ENCODE assay signal across 8 mouse cellular contexts in the genomic region with DNA sequence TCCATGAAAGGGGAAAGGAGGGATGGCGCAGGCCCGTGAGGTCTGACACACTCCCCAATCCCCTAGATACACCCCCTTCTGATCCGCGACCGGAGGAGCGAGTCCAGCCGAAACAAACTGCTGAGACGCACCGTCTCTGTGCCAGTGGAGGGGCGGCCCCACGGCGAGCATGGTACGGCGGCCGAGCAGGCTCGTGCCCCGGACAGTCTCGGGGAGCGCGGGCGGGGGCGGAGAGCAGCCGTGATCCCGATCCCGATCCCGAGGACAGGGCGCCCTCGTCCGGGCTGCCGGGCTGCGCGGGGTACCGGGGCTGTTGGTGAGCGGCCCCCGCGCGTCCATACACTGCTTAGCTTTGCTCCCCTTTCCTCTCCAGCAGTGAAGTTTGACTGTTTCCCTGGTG. TPM values are rescaled to one million over a fixed set of nuclear protein-coding genes. Genes with fewer than 3 reads are reported as not detected.
DNase-seq lines count a peak whose midpoint lies in the region; ATAC-seq and TF ChIP-seq lines count a peak whose summit lies in the region.

No protein-coding gene starts in this region.

- 4% methylated on average over 36 of the region's 37 CpGs for WGBS in intestine, embryonic 15.5 days
- 1% methylated on average over 37 of the region's 37 CpGs for WGBS in limb, embryonic 15.5 days
- WGBS in midbrain, embryonic 16.5 days, result 1% methylated on average over 35 of the region's 37 CpGs
- 4% methylated on average over 37 of the region's 37 CpGs for WGBS in stomach, embryonic 15.5 days

- H3K27ac ChIP-seq in layer of hippocampus, adult 2 months, result peak overlapping the region; percentile 98
- peak overlapping the region; percentile 95 for H3K27ac ChIP-seq in cortical plate, adult 2 months (ENCODE audit: insufficient read depth, low read length)
- peak overlapping the region; percentile 24 for H3K27ac ChIP-seq in intestine, embryonic 15.5 days
- H3K27ac ChIP-seq in limb, embryonic 15.5 days, result peak overlapping the region; percentile 75
- peak overlapping the region; percentile 77 for H3K27ac ChIP-seq in midbrain, embryonic 16.5 days (ENCODE audit: low read length)
- H3K27ac ChIP-seq in stomach, embryonic 15.5 days, result peak overlapping the region; percentile 58

- peak overlapping the region; percentile 85 for H3K4me2 ChIP-seq in intestine, embryonic 15.5 days (replicated peaks)
- H3K4me2 ChIP-seq in limb, embryonic 15.5 days, result peak overlapping the region; percentile 76
- peak overlapping the region; percentile 77 for H3K4me2 ChIP-seq in midbrain, embryonic 16.5 days (ENCODE audit: low read length)
- peak overlapping the region; percentile 68 for H3K4me2 ChIP-seq in stomach, embryonic 15.5 days

- H3K9ac ChIP-seq in intestine, embryonic 15.5 days, result peak overlapping the region; percentile 54
- H3K9ac ChIP-seq in limb, embryonic 15.5 days, result peak overlapping the region; percentile 50
- peak overlapping the region; percentile 69 for H3K9ac ChIP-seq in midbrain, embryonic 16.5 days (ENCODE audit: low read depth, low read length)
- H3K9ac ChIP-seq in stomach, embryonic 15.5 days, result peak overlapping the region; percentile 5; the same call in 1 of the 2 replicates

- peak in 1 of 2 experiments; percentile 75 for DNase-seq in layer of hippocampus, adult 2 months (ENCODE audit: low spot score in 2 of 2)
- no peak for DNase-seq in layer of hippocampus, adult 9-10 months (ENCODE audit: low spot score)
- DNase-seq in gastrocnemius, postnatal 4 days (ENCODE audit: low spot score in 2 of 2), result peak; percentile 73 to 82

- H3K4me3 ChIP-seq in layer of hippocampus, adult 2 months, result peak overlapping the region; percentile 73
- H3K4me3 ChIP-seq in cortical plate, adult 2 months (ENCODE audit: insufficient read depth, low read length), result peak overlapping the region; percentile 34
- peak overlapping the region; percentile 39 for H3K4me3 ChIP-seq in intestine, embryonic 15.5 days (replicated peaks)
- H3K4me3 ChIP-seq in limb, embryonic 15.5 days, result peak overlapping the region; percentile 45
- H3K4me3 ChIP-seq in midbrain, embryonic 16.5 days (ENCODE audit: low read depth, low read length), result peak overlapping the region; percentile 37
- H3K4me3 ChIP-seq in stomach, embryonic 15.5 days (replicated peaks), result peak overlapping the region; percentile 39

- ATAC-seq in intestine, embryonic 15.5 days, result peak; percentile 57
- peak; percentile 14; the same call in 1 of the 2 replicates for ATAC-seq in limb, embryonic 15.5 days (ENCODE audit: insufficient number of reproducible peaks, low FRiP score, low TSS enrichment, low read depth)
- ATAC-seq in midbrain, embryonic 16.5 days, result 0 out of 2 replicates have a peak, but pooled peaks have one; percentile 4
- peak; percentile 56; the same call in 1 of the 2 replicates for ATAC-seq in stomach, embryonic 15.5 days (ENCODE audit: insufficient read depth, low FRiP score, low read depth)

- TF ChIP-seq CTCF in layer of hippocampus, adult 2 months (conservative IDR thresholded peaks at IDR 0.05), result peak; percentile 65
- no peak for TF ChIP-seq CTCF in cortical plate, adult 2 months (IDR thresholded peaks at IDR 0.05; ENCODE audit: extremely low read depth, insufficient read depth, low read length)

- H3K27me3 ChIP-seq in intestine, embryonic 15.5 days (replicated peaks), result no peaks in the 10 kb centered on the region
- H3K27me3 ChIP-seq in limb, embryonic 15.5 days, result no peaks in the 10 kb centered on the region
- no peaks in the 10 kb centered on the region for H3K27me3 ChIP-seq in midbrain, embryonic 16.5 days (ENCODE audit: control insufficient read depth, insufficient read depth, low read depth, low read length)
- H3K27me3 ChIP-seq in stomach, embryonic 15.5 days (replicated peaks), result no peaks in the 10 kb centered on the region

- no peaks in the 10 kb centered on the region for H3K9me3 ChIP-seq in intestine, embryonic 15.5 days
- H3K9me3 ChIP-seq in limb, embryonic 15.5 days, result no peaks in the 10 kb centered on the region
- no peaks in the 10 kb centered on the region for H3K9me3 ChIP-seq in midbrain, embryonic 16.5 days (replicated peaks; ENCODE audit: control insufficient read depth, low read length, poor library complexity, severe bottlenecking)
- no peaks in the 10 kb centered on the region for H3K9me3 ChIP-seq in stomach, embryonic 15.5 days

- peaks cover 11% of the 10 kb centered on the region; the same call in 1 of the 2 replicates for H3K4me1 ChIP-seq in cortical plate, adult 2 months (ENCODE audit: control insufficient read depth, insufficient read depth, low read length)
- peaks cover 42% of the 10 kb centered on the region for H3K4me1 ChIP-seq in intestine, embryonic 15.5 days (replicated peaks)
- peaks cover 58% of the 10 kb centered on the region for H3K4me1 ChIP-seq in limb, embryonic 15.5 days
- peaks cover 62% of the 10 kb centered on the region for H3K4me1 ChIP-seq in midbrain, embryonic 16.5 days (ENCODE audit: control insufficient read depth, insufficient read depth, low read length)
- H3K4me1 ChIP-seq in stomach, embryonic 15.5 days, result peaks cover 45% of the 10 kb centered on the region

- no peaks in the 10 kb centered on the region for H3K36me3 ChIP-seq in intestine, embryonic 15.5 days
- no peaks in the 10 kb centered on the region for H3K36me3 ChIP-seq in limb, embryonic 15.5 days
- H3K36me3 ChIP-seq in midbrain, embryonic 16.5 days (ENCODE audit: control insufficient read depth, insufficient read depth, low read length), result no peaks in the 10 kb centered on the region
- no peaks in the 10 kb centered on the region for H3K36me3 ChIP-seq in stomach, embryonic 15.5 days

- peak; percentile 29; the same call in 1 of the 2 replicates for TF ChIP-seq POLR2A in cortical plate, adult 2 months (IDR thresholded peaks at IDR 0.05; ENCODE audit: extremely low read depth, insufficient read depth, low read length)

RNA-seq across cellular contexts. Expression of gene Syngap1, which starts 5.5 kb away (rescaled TPM):
- total RNA-seq in layer of hippocampus, adult 2 months (2021), result 100 to 1,000 TPM; 463 to 497 TPM
- 185 and 195 TPM in 2 replicates for polyA plus RNA-seq in cortical plate, adult 2 months (2012; rRNA removed)
- 10 to 100 TPM; 20.8 to 23.8 TPM for total RNA-seq in gastrocnemius, postnatal 4 days (2021)
- 1.2 and 1.6 TPM in 2 replicates for polyA plus RNA-seq in intestine, embryonic 15.5 days (2015; fragmentation: Nextera tagmentation; extraction: Ambion mirVana)
- 1.6 and 1.9 TPM in 2 replicates for polyA plus RNA-seq in limb, embryonic 15.5 days (2015; fragmentation: Nextera tagmentation; extraction: Ambion mirVana)
- polyA plus RNA-seq in midbrain, embryonic 16.5 days (2015; fragmentation: Nextera tagmentation; extraction: Ambion mirVana), result 4.3 and 4.6 TPM in 2 replicates
- polyA plus RNA-seq in stomach, embryonic 15.5 days (2015; fragmentation: Nextera tagmentation; extraction: Ambion mirVana), result 2.0 and 2.2 TPM in 2 replicates

RNA-seq across cellular contexts. Expression of gene Cuta, which starts 7.2 kb away (rescaled TPM):
- 10 to 100 TPM; 91.3 to 95.8 TPM for total RNA-seq in layer of hippocampus, adult 2 months (2021)
- polyA plus RNA-seq in cortical plate, adult 2 months (2012; rRNA removed), result 136 and 139 TPM in 2 replicates
- total RNA-seq in gastrocnemius, postnatal 4 days (2021), result 10 to 100 TPM; 90.4 to 92.8 TPM
- 246 and 261 TPM in 2 replicates for polyA plus RNA-seq in intestine, embryonic 15.5 days (2015; fragmentation: Nextera tagmentation; extraction: Ambion mirVana)
- 158 and 172 TPM in 2 replicates for polyA plus RNA-seq in limb, embryonic 15.5 days (2015; fragmentation: Nextera tagmentation; extraction: Ambion mirVana)
- polyA plus RNA-seq in midbrain, embryonic 16.5 days (2015; fragmentation: Nextera tagmentation; extraction: Ambion mirVana), result 130 TPM in 2 replicates
- polyA plus RNA-seq in stomach, embryonic 15.5 days (2015; fragmentation: Nextera tagmentation; extraction: Ambion mirVana), result 179 and 191 TPM in 2 replicates

RNA-seq across cellular contexts. Expression of gene Phf1, which starts 13.7 kb away (rescaled TPM):
- 10 to 100 TPM; 31.4 to 33.9 TPM for total RNA-seq in layer of hippocampus, adult 2 months (2021)
- polyA plus RNA-seq in cortical plate, adult 2 months (2012; rRNA removed), result 47.7 and 48.1 TPM in 2 replicates
- 10 to 100 TPM in 1 of 2 experiments, 1 to 10 TPM in 1; 9.6 to 10.9 TPM for total RNA-seq in gastrocnemius, postnatal 4 days (2021)
- polyA plus RNA-seq in intestine, embryonic 15.5 days (2015; fragmentation: Nextera tagmentation; extraction: Ambion mirVana), result 6.6 and 6.9 TPM in 2 replicates
- polyA plus RNA-seq in limb, embryonic 15.5 days (2015; fragmentation: Nextera tagmentation; extraction: Ambion mirVana), result 11.4 and 13.0 TPM in 2 replicates
- 24.5 and 28.0 TPM in 2 replicates for polyA plus RNA-seq in midbrain, embryonic 16.5 days (2015; fragmentation: Nextera tagmentation; extraction: Ambion mirVana)
- polyA plus RNA-seq in stomach, embryonic 15.5 days (2015; fragmentation: Nextera tagmentation; extraction: Ambion mirVana), result 8.5 and 8.7 TPM in 2 replicates

RNA-seq across cellular contexts. Expression of gene Zbtb9, which starts 26.4 kb away (rescaled TPM):
- 10 to 100 TPM; 14.8 to 15.7 TPM for total RNA-seq in layer of hippocampus, adult 2 months (2021)
- polyA plus RNA-seq in cortical plate, adult 2 months (2012; rRNA removed), result 13.9 and 14.5 TPM in 2 replicates
- 1 to 10 TPM; 4.1 to 4.8 TPM for total RNA-seq in gastrocnemius, postnatal 4 days (2021)
- polyA plus RNA-seq in intestine, embryonic 15.5 days (2015; fragmentation: Nextera tagmentation; extraction: Ambion mirVana), result 14.0 and 14.2 TPM in 2 replicates
- polyA plus RNA-seq in limb, embryonic 15.5 days (2015; fragmentation: Nextera tagmentation; extraction: Ambion mirVana), result 13.5 and 14.1 TPM in 2 replicates
- polyA plus RNA-seq in midbrain, embryonic 16.5 days (2015; fragmentation: Nextera tagmentation; extraction: Ambion mirVana), result 13.8 and 15.9 TPM in 2 replicates
- polyA plus RNA-seq in stomach, embryonic 15.5 days (2015; fragmentation: Nextera tagmentation; extraction: Ambion mirVana), result 13.3 and 14.9 TPM in 2 replicates

RNA-seq across cellular contexts. Expression of gene Kifc5b, which starts 29.7 kb away (rescaled TPM):
- 1 to 10 TPM; 2.8 to 3.3 TPM for total RNA-seq in layer of hippocampus, adult 2 months (2021)
- 3.9 TPM in 2 replicates for polyA plus RNA-seq in cortical plate, adult 2 months (2012; rRNA removed)
- 1 to 10 TPM; 6.1 to 8.5 TPM for total RNA-seq in gastrocnemius, postnatal 4 days (2021)
- 5.1 and 6.5 TPM in 2 replicates for polyA plus RNA-seq in intestine, embryonic 15.5 days (2015; fragmentation: Nextera tagmentation; extraction: Ambion mirVana)
- 4.7 and 5.8 TPM in 2 replicates for polyA plus RNA-seq in limb, embryonic 15.5 days (2015; fragmentation: Nextera tagmentation; extraction: Ambion mirVana)
- polyA plus RNA-seq in midbrain, embryonic 16.5 days (2015; fragmentation: Nextera tagmentation; extraction: Ambion mirVana), result 2.3 and 3.3 TPM in 2 replicates
- 6.1 and 7.6 TPM in 2 replicates for polyA plus RNA-seq in stomach, embryonic 15.5 days (2015; fragmentation: Nextera tagmentation; extraction: Ambion mirVana)

Comparison
In these comparisons a context has a peak if more than half of its experiments do, and no peak if none do; other contexts are left out.
1. H3K27ac ChIP-seq: peak in every context shown above with its lines; median percentile 98 in layer of hippocampus, adult 2 months; 95 in cortical plate, adult 2 months; 77 in midbrain, embryonic 16.5 days; 75 in limb, embryonic 15.5 days; 58 in stomach, embryonic 15.5 days; 24 in intestine, embryonic 15.5 days.
2. ATAC-seq: peak in every context shown above with its lines; median percentile 57 in intestine, embryonic 15.5 days; 56 in stomach, embryonic 15.5 days; 14 in limb, embryonic 15.5 days; 4 in midbrain, embryonic 16.5 days.
3. H3K9ac ChIP-seq: peak in every context shown above with its lines; median percentile 69 in midbrain, embryonic 16.5 days; 54 in intestine, embryonic 15.5 days; 50 in limb, embryonic 15.5 days; 5 in stomach, embryonic 15.5 days.
4. RNA of gene Syngap1, which starts 5.5 kb away (polyA plus RNA-seq): 185 to 195 TPM in cortical plate, adult 2 months; 4.3 to 4.6 TPM in midbrain, embryonic 16.5 days, 2.0 to 2.2 TPM in stomach, embryonic 15.5 days, 1.6 to 1.9 TPM in limb, embryonic 15.5 days and 1.2 to 1.6 TPM in intestine, embryonic 15.5 days; every median in the first group is over 10 times any median in the second.
5. Peak in every context shown above with its lines, with median percentiles within 50 percentile points of each other: H3K4me3 ChIP-seq and H3K4me2 ChIP-seq.